Mouse (Mus musculus) limb, embryonic 13.5 days (tissue): ENCODE data around the gene Dnmt3c. TPM values are rescaled to one million over a fixed set of nuclear protein-coding genes. Genes with fewer than 3 reads are reported as not detected.

ENCODE experiments used
- ATAC-seq: fragments of 200-750 bp; cut with Nextera tagmentation; 2 replicates; pipeline ENCODE4 v1.8.0; 2017; ENCODE audit warnings: low read depth, moderate number of reproducible peaks, moderate TSS enrichment; ENCODE audit not compliant: low FRiP score
- H3K27ac ChIP-seq: fragments of 300-500 bp; sonication (generic); 2 replicates; pipeline ENCODE4 v1.5.1; 2015; ENCODE audit warnings: inconsistent platforms, mild to moderate bottlenecking, moderate library complexity
- H3K27me3 ChIP-seq: fragments of 300-500 bp; sonication (generic); 2 replicates; pipeline ENCODE4 v1.6.1; 2015; ENCODE audit warnings: mild to moderate bottlenecking, inconsistent platforms
- H3K36me3 ChIP-seq: fragments of 300-500 bp; sonication (generic); 2 replicates; pipeline ENCODE4 v1.6.1; 2015; ENCODE audit warnings: inconsistent platforms, mild to moderate bottlenecking, moderate library complexity
- H3K4me1 ChIP-seq: fragments of 300-500 bp; sonication (generic); 2 replicates; pipeline ENCODE4 v1.6.1; 2015; ENCODE audit warnings: inconsistent platforms
- H3K4me2 ChIP-seq: fragments of 300-500 bp; sonication (generic); replicated peaks from 2 replicates; pipeline ENCODE4 v1.6.1; 2015; ENCODE audit warnings: inconsistent platforms, mild to moderate bottlenecking, moderate library complexity
- H3K4me3 ChIP-seq: fragments of 300-500 bp; sonication (generic); 2 replicates; pipeline ENCODE4 v1.5.1; 2015; ENCODE audit warnings: moderate library complexity, mild to moderate bottlenecking, inconsistent platforms
- H3K9ac ChIP-seq: fragments of 300-500 bp; sonication (generic); 2 replicates; pipeline ENCODE4 v1.6.1; 2015; ENCODE audit warnings: mild to moderate bottlenecking, inconsistent platforms
- H3K9me3 ChIP-seq: fragments of 300-500 bp; sonication (generic); 2 replicates; pipeline ENCODE4 v1.6.1; 2016; ENCODE audit warnings: inconsistent platforms
- WGBS: fragments of 180-500 bp; shearing (Covaris S2); methylation state at CpG from one replicate; pipeline ENCODE4 v1.1.7; 2015; 5-methylcytosine and 5-hydroxymethylcytosine counted together
- polyA plus RNA-seq: library from polyadenylated mRNA; unstranded; fragments of >200 nt; fragmentation: Nextera tagmentation; extraction: Ambion mirVana; gene quantifications from 2 replicates; pipeline ENCODE4 v1.2.1, GENCODE M21; 2015

Gene Dnmt3c
- polyA plus RNA-seq, 1 experiment from 2014 or later = not detected

DNA sequence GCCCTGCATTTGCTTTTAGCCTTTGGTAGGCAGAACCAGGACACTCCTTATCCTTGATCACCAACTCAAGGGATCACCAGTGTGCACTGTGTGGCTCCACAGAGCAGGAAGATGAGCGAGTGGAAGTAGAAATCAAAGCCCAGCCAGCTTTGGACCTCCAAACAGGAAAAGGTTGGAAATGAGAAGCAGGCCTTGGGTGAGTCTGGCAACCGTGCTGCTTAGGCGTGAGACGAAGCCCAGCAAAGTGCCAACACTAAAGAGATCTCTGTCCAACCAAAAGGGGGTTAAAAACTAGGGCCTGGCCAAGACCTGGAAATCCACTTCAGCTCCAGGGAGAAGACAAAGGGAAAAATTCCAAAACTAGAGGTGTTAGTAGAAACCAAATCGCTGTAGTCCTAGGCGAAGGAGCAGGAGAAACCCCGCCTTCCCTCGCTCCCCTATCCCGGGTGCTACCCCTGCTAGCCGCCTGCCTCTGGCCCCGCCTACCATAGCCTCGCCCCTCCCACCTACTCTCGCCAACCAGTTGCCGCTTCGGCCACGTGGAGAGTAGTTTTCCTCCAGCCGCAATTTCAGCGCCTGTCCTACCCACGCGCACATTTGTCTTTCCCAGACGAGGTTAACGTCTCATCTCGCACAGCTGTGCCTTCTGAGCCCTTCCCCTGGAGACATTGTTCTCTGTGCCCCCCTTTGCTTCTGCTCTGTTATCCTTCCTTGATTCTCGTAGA lies 82.3 kb downstream of the Dnmt3c start:
- H3K27me3 ChIP-seq = no peaks in the 10 kb centered on the region
- H3K4me2 ChIP-seq = peak overlapping the region; percentile 72
- ATAC-seq = peak; percentile 91
- peak overlapping the region; percentile 37 for H3K4me3 ChIP-seq
- no peak overlapping the region for H3K27ac ChIP-seq
- 12% methylated on average over 23 of the region's 24 CpGs for WGBS
- H3K9me3 ChIP-seq = no peaks in the 10 kb centered on the region
- peaks cover 5% of the 10 kb centered on the region for H3K36me3 ChIP-seq
- peak overlapping the region; percentile 21; the same call in 1 of the 2 replicates for H3K9ac ChIP-seq
- H3K4me1 ChIP-seq = peaks cover 12% of the 10 kb centered on the region; the same call in 1 of the 2 replicates

Other genes with a start within 250 kb of the Dnmt3c start
- gene 4930404H24Rik, start 203.9 kb upstream of the Dnmt3c start, polyA plus RNA-seq = not detected in 2 replicates
- gene Nol4l, start 166.7 kb upstream of the Dnmt3c start, polyA plus RNA-seq = 11.8 and 13.2 TPM in 2 replicates
- 77.0 and 79.4 TPM in 2 replicates for gene Commd7, start 63.9 kb upstream of the Dnmt3c start, polyA plus RNA-seq
- 10.8 and 11.1 TPM in 2 replicates for gene Dnmt3b, start 47.2 kb upstream of the Dnmt3c start, polyA plus RNA-seq
- 224 and 228 TPM in 2 replicates for gene Mapre1, start 44.6 kb downstream of the Dnmt3c start, polyA plus RNA-seq
- 0.09 and 0.15 TPM in 2 replicates for gene Efcab8, start 83.3 kb downstream of the Dnmt3c start, polyA plus RNA-seq
- gene Sun5, start 174.4 kb downstream of the Dnmt3c start, polyA plus RNA-seq = not detected in 2 replicates
- not detected in 2 replicates for gene Bpifb2, start 178.4 kb downstream of the Dnmt3c start, polyA plus RNA-seq
- gene Bpifb6, start 203.7 kb downstream of the Dnmt3c start, polyA plus RNA-seq = not detected in 2 replicates
- gene Bpifb3, start 221.6 kb downstream of the Dnmt3c start, polyA plus RNA-seq = not detected in 2 replicates
- gene Bpifb4, start 241.6 kb downstream of the Dnmt3c start, polyA plus RNA-seq = not detected in 2 replicates